Mouse (Mus musculus) cerebellum, adult 11-12 months (tissue): ENCODE data around the gene Cd2.

Experiments
- DNase-seq: peaks from one replicate; pipeline ENCODE4 v3.0.0; 2022

Cd2 gene

GRCm38 (mm10) chr3:101274041-101274770 lies 13.5 kb downstream of the Cd2 start:
- DNase-seq: no peak

GRCm38 (mm10) chr3:101272166-101272565 lies 15.6 kb downstream of the Cd2 start:
- DNase-seq: no peak

- no peak for DNase-seq
Observed at GRCm38 (mm10) chr3:101270833-101271232, 16.9 kb downstream of the Cd2 start.

- DNase-seq: no peak
Observed at GRCm38 (mm10) chr3:101268361-101268760, 19.4 kb downstream of the Cd2 start.

GRCm38 (mm10) chr3:101265561-101266091 lies 22.1 kb downstream of the Cd2 start:
- DNase-seq: no peak

GRCm38 (mm10) chr3:101258976-101259375 lies 28.8 kb downstream of the Cd2 start:
- DNase-seq: no peak

GRCm38 (mm10) chr3:101256090-101256489 lies 31.6 kb downstream of the Cd2 start:
- no peak for DNase-seq

- DNase-seq: no peak
Observed at GRCm38 (mm10) chr3:101252141-101252540, 35.6 kb downstream of the Cd2 start.

- DNase-seq: no peak
Observed at GRCm38 (mm10) chr3:101249846-101250245, 37.9 kb downstream of the Cd2 start.

- DNase-seq: no peak
Observed at GRCm38 (mm10) chr3:101245212-101245611, 42.5 kb downstream of the Cd2 start.

GRCm38 (mm10) chr3:101243002-101243401 lies 44.7 kb downstream of the Cd2 start:
- no peak for DNase-seq

GRCm38 (mm10) chr3:101241866-101242265 lies 45.9 kb downstream of the Cd2 start:
- DNase-seq: no peak

- DNase-seq: no peak
Observed at GRCm38 (mm10) chr3:101240859-101241258, 46.9 kb downstream of the Cd2 start.

GRCm38 (mm10) chr3:101239236-101239635 lies 48.5 kb downstream of the Cd2 start:
- no peak for DNase-seq

GRCm38 (mm10) chr3:101238695-101239094 lies 49.0 kb downstream of the Cd2 start:
- no peak for DNase-seq

- DNase-seq: no peak
Observed at GRCm38 (mm10) chr3:101236995-101237808, 50.5 kb downstream of the Cd2 start.

- DNase-seq: no peak
Observed at GRCm38 (mm10) chr3:101236261-101236660, 51.5 kb downstream of the Cd2 start.

- no peak for DNase-seq
Observed at GRCm38 (mm10) chr3:101235321-101235720, 52.4 kb downstream of the Cd2 start.

- DNase-seq: no peak
Observed at GRCm38 (mm10) chr3:101233424-101233823, 54.3 kb downstream of the Cd2 start.

GRCm38 (mm10) chr3:101232570-101232969 lies 55.2 kb downstream of the Cd2 start:
- DNase-seq: no peak

GRCm38 (mm10) chr3:101230201-101230600 lies 57.5 kb downstream of the Cd2 start:
- no peak for DNase-seq

- DNase-seq: no peak
Observed at GRCm38 (mm10) chr3:101229551-101229930, 58.2 kb downstream of the Cd2 start.

GRCm38 (mm10) chr3:101228868-101229550 lies 58.7 kb downstream of the Cd2 start:
- DNase-seq: no peak
